Mouse (Mus musculus): ENCODE measurements at regions not wholly inside any gene's neighbourhood (a gene's known extent, or its start where the extent isn't known, plus 50 kb on each side); places are given as distances from the start of the nearest gene placed in this dataset.

- DNase-seq, result peak; percentile 45
Measured at GRCm38 (mm10) chr8:91872278-91873115, 70.6 kb upstream of the Irx3 start.

GRCm38 (mm10) chr8:91867069-91867468 lies 65.2 kb upstream of the Irx3 start:
- DNase-seq, result no peak

GRCm38 (mm10) chr8:91866076-91866475 lies 64.2 kb upstream of the Irx3 start:
- DNase-seq, result no peak

GRCm38 (mm10) chr8:91865361-91865760 lies 63.5 kb upstream of the Irx3 start:
- no peak for DNase-seq

- DNase-seq, result no peak
Measured at GRCm38 (mm10) chr8:91863505-91863904, 61.6 kb upstream of the Irx3 start.

GRCm38 (mm10) chr8:91855881-91856280 lies 54.0 kb upstream of the Irx3 start:
- DNase-seq, result no peak

GRCm38 (mm10) chr8:91854369-91854768 lies 52.5 kb upstream of the Irx3 start:
- peak; percentile 33 for DNase-seq

GRCm38 (mm10) chr8:91853803-91854202 lies 51.9 kb upstream of the Irx3 start:
- no peak for DNase-seq

GRCm38 (mm10) chr8:91853336-91853735 lies 51.5 kb upstream of the Irx3 start:
- peak; percentile 37 for DNase-seq
